Mouse (Mus musculus): ENCODE measurements around the gene Rplp0.

Rplp0 gene

GRCm38 (mm10) chr5:115528128-115528527, 31.1 kb upstream of the Rplp0 start:
- no peak for DNase-seq

DNA sequence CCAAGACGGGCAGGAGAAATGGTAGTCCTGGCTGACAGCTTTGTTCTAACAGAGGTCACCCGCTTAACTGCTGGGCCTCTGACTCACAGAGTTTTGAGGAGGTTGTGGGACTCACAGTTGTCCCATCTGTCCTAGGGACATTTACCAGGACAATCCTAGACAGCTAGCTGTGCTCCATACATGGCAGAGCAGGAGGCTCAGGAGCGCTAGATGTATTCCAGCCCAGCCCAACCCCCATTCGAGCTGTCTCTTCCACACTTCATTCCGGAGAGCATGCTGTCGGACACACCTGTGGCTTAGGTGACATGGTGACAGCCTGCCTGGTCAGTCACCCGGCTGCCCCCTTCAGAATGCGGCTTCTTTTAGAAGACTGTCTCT, 29.9 kb upstream of the Rplp0 start:
- DNase-seq: no peak

DNA sequence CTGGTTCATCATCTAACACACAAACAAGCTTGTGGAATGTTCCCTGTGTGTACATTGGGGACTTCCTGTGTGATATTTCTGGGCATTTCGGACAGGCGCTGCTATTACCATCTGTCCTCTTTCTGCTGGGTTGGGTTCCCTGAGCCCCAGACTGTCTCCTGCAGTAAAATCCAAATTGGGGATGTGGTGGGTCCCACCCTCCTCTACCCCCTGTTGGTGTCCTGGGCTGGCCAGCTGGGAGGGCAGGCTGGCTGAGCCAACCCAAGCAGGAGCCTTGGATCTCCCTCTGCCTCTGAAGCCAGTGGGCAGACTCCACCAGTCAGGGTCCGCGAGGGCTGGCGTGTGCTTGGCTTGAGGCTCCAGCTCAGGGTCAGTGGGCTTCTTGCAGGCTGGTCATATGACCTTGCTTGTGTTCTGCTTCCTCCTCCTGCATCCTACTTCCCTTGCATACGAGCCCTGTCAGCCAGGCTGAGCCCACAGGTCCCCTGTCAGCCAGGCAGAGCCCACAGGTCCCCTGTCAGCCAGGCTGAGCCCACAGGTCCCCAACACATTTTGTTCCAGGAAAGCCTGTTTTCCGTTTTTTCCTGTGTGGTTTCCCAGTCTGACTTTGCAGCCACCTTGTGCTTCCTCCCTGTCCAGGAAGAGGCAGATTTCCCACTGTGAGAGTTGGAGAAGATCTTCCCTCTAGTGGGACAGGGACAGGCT, 29.4 kb upstream of the Rplp0 start:
- peak; percentile 75 for DNase-seq

- DNase-seq: peak; percentile 97
Observed at GRCm38 (mm10) chr5:115530447-115530809, 28.8 kb upstream of the Rplp0 start.

GRCm38 (mm10) chr5:115531671-115532270, 27.5 kb upstream of the Rplp0 start:
- DNase-seq: peak; percentile 88

DNA sequence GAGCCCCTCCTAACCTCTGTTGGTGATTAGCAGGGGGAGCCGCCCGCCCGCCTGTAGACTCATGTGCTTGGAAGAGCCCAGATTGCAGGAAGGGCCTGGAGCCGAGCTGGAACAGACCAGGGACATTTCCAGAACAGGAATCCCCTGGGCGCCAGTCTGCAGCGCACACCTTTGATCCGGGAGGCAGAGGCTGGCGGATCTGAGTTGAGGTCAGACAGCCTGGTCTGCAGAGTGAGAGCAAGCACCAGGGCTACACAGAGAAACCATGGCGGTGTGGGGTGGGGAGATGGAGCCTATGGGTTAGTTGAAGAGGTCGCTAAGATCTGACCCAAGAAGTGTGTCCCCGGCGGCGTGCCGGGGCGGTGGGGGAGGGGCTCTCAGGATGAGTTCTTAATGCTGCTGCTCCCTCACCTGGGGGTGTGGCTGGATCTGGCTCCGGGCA, 25.0 kb upstream of the Rplp0 start:
- DNase-seq: no peak

DNA sequence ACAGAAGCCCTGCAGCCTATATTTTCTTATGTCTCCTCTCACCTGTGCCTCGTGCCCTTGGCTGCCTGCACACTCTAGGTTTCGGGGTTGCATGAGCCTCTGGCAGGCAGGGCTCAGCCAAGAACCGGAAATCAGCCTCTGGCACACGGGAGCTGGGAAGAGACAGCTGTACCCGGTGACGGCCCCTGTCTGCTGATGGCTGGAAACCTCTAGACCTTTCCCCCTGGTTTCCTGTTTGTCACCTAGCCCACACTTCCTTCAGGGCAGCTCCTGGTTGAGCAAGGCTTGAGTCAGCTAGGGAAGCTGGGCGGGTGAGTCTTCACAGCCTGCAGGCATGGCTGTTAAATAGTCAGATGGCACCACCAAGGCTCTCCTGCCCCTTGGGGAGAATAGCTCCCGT, 24.4 kb upstream of the Rplp0 start:
- no peak for DNase-seq

- DNase-seq: no peak
Observed at GRCm38 (mm10) chr5:115535635-115536034, 23.6 kb upstream of the Rplp0 start.

GRCm38 (mm10) chr5:115538017-115538692, 21.1 kb upstream of the Rplp0 start:
- DNase-seq: no peak

DNA sequence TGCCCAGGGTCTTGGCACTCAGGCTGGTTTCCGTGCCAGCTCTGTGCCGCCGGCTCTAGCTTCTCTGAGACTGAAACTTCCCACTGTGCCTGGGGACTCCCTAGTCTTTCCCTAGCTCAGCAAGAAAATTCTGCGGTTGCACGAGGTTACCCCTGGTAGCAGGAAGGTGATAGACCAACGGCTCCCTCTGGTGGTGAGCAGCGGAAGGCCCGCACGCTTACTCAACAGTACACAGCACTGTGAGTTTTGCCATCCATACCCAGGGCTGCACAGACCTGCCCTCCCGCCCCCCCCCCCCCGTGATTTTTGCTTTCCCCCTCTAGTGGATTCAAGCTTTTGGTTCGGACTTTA, 20.6 kb upstream of the Rplp0 start:
- DNase-seq: peak; percentile 94

DNA sequence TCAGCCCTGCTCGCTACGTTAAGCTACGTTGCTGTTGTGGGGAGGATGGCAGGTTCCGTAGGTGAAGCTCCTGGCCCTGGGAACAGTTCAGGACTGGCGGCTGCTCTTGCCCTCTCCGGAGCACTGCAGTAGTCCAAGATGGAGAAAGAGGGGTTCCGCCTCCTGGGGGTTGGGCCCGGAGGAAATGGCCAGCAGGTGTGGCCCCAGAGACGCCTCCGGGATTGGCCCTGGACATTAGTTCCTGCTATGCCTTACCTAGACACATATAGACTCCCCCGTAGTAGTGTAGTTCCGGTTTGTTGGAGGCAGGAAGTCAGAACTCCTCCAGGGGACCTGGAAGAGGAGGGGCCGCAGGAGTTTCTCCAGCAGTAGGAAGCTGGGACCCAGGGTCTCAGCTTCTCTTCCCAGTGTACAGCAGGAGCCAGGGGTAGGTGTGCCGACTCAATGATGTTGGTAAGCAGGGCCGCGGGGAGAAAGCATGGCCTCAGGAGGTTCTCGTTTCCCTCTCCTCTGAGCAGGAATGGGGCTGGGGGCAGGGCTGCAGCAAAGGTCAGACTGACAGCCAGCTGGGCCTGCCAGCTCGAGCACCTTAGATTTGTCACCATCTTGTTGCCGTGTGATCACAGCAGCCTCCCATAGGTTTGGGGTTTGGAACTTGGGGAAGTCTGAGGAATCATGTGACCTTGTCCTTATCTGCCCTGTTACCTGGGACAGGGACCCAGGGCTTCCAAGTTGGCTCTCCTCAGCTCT, 16.5 kb upstream of the Rplp0 start:
- DNase-seq: no peak

GRCm38 (mm10) chr5:115543509-115544253, 15.6 kb upstream of the Rplp0 start:
- peak; percentile 92 for DNase-seq

GRCm38 (mm10) chr5:115544655-115545185, 14.5 kb upstream of the Rplp0 start:
- no peak for DNase-seq

- no peak for DNase-seq
Observed at GRCm38 (mm10) chr5:115545636-115546035, 13.6 kb upstream of the Rplp0 start.

DNA sequence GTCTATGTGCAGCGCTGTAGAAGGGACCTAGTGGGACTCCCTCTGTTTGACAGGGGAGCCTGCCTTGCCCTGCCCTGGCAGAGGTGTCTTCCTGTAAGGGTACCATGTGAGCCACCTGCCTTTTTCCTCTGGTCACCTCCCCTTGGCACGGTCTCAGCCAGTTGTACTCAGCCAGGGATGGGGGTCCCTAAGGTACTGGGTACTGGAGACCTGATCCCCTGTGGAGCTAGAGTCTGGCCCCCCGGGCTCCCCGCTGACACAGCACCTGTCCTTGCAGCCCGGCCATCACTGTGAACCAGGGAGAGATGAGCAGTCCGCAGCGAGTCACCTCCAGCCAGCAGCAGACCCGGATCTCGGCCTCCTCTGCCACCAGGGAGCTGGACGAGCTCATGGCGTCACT, 12.7 kb upstream of the Rplp0 start:
- DNase-seq: peak; percentile 78

DNA sequence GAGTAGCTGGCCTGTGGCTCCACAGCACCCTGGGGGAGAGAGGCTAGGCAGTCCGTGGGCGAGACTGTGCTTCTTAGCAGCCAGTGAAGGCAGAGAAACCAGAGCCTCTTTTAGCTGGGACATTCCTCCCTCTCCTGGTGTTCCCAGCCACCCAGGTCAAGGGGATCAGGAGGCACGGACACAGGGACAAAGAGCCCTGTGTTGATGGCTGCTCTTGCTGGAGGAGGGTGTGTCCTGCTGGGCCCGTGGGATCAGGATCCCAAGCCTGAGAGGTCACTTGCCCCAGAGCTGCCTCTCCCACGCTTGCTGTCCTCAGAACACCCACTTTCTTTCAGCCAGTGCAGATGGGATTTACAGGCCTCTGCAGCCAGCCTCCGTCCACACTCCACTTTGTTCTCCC, 12.3 kb upstream of the Rplp0 start:
- DNase-seq: no peak

- peak; percentile 80 for DNase-seq
Observed at GRCm38 (mm10) chr5:115547421-115547820, 11.8 kb upstream of the Rplp0 start.

- no peak for DNase-seq
Observed at GRCm38 (mm10) chr5:115548501-115549285, 10.6 kb upstream of the Rplp0 start.

- DNase-seq: no peak
Observed at GRCm38 (mm10) chr5:115550482-115551005, 8.7 kb upstream of the Rplp0 start.

DNA sequence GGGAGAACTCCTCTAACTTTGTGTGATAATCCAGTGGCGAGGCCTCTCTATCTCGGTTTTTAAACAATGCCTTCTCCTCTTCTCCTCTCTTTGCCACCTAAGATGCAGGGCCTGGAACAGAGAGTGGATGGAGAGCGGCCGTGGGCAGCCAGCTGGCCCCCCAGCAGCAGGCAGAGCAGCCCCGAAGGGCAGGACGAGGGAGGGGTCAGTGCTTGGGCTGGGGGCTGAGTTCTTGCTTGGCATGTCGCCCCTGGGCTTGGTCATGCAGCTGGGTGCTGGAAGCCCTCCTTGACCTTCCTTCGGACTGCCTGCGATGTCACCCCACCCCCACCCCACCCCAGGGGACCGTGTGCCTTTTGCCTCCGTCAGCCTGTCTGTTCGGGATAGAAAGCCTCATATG, 7.9 kb upstream of the Rplp0 start:
- DNase-seq: no peak

GRCm38 (mm10) chr5:115551799-115552198, 7.5 kb upstream of the Rplp0 start:
- no peak for DNase-seq
